Mouse (Mus musculus) left cerebral cortex, postnatal 4 days (tissue): ENCODE data around the gene Emp2. TPM values are rescaled to one million over a fixed set of nuclear protein-coding genes. Genes with fewer than 3 reads are reported as not detected.

Source experiments
- DNase-seq: peaks from one replicate; pipeline ENCODE4 v3.0.0-alpha.2; 2022
- intact Hi-C: fragments of 180-260 bp; cut with DNase I; formaldehyde crosslinking; loops from one replicate; pipeline ENCODE4 v1.15.1; 2025
- total RNA-seq, 2 experiments: library from RNA; stranded (reverse); gene quantifications; 2 replicates each; pipeline ENCODE4 v1.2.3; 2021

Emp2 gene
- total RNA-seq: 10 to 100 TPM; 19.3 TPM

DNA sequence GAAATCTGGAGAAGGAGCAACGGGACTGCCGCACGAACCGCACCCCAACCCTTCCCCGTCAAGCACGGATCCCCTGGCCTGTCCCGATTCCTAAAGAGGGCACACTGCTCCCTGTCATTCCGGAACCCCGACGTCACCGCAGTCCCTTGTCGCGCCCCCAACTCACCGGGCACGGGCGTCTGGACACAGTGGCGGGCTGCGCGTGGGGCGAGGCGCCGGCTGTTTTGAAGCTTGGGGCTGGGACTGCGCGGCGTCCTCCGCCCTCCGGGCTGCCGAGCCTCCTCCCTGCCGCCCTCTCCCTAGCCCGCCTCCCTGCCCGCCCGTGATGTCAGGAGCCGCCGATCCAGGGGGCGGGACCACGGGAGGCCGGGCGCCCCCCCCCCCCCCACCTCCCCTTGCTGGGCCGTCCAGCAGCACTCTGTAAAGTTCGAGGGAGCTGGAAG, at the start of gene Emp2:
TSS of gene Emp2 (minus strand) at position 323 of the 443 bp plus-strand sequence.
- intact Hi-C loops: no loop called here
- DNase-seq: peak; percentile 23

DNA sequence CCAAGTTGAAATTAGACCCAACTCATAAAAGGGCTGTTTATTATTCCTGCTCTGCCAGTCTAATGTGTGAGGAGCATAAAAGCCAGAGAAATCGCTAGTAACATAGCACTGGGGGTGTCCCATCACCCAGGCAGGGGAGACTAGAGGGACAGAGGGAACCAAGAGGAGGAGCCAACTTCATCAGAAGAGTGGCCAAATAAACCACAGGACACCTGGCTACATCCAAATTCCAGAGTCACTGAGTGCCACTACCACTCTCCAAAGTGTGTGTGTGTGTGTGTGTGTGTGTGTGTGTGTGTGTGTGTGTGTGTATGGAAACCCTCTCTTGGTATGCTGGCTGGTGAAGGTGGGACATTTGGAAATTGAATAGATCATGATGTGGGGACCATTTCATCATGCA, 49.3 kb upstream of the Emp2 start:
- peak; percentile 30 for DNase-seq
- intact Hi-C loops: no loop called here

DNA sequence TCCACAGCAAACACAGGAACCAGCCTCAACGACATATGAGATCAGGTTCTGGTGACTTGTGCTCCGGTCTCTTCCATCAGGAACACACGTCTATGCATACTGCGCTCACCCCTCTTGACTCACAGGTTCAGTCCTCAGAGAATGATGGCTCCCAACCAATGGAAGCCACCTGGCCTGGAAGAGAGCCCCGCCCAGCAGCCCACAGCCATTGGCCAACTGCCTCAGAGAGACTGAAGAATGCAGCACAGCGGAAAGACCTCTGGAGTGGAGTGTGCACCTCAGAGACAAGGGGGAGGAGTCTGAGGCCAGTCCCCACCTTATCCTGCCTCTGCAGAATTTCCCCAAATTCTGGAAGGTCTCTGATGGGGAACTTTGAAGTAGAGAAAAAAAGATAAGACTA, 45.5 kb upstream of the Emp2 start:
- intact Hi-C loops: no loop called here
- no peak for DNase-seq

DNA sequence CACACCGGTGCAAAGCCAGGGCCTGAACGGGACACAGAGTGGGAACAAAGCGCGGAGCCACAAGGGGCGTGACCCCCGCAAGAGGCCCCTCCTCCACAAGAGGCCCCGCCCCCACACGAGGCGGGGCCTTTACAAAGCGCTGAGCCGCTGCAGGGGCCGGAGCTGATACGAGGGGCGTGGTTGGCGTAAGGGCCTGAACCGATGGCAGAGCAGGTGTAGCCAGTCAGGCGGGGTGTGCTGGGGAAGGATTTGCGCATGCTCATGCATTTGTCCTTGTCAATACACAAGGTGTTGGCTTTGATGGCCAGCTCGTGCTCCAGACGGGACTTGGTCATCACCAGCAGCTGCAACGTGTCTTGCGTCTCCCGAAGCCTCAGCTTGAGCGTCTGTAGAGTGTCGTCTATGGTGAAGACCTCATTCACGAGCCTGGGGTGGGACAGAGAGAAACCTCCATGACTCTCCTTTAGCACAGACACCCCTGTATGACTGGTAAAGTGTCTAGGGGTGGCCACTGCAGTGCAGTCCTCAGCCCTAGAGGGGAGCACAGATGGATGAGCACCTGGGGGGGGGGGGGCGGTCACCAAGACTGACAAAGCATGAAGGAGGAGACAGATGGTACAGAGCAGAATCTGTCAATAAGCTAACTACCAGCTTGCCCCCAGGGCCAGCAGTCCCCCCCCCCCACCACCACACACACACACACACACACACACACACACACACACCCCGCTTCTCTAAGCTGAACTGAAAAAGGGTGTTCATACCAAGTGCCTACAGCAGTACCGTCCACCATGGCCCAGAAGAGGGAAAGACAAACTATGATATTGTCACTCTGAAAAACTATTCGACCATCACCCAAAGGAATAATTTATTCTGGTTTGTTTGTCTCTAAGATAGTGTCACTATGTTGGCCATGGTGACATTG, 44.5 kb upstream of the Emp2 start:
- intact Hi-C loops: no loop called here
- DNase-seq: peak; percentile 65

DNA sequence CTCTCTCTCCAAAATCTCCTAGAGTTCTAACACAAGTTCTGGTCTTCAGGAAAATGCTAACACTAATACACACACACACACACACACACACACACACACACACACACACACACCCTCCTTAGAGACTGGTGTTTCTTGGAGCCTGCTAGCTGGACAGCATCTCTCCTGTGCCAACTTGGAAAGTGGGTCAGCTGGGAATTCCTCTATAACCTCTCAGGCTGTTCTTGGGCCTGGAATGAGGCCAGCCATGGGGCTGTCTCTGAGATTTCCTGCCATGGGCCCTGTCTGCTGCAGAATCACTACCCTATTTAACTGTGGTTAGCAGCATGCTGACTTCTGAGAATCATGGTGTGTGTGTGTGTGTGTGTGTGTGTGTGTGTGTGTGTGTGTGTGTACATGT, 41.2 kb upstream of the Emp2 start:
- intact Hi-C loops: no loop called here
- peak; percentile 77 for DNase-seq

DNA sequence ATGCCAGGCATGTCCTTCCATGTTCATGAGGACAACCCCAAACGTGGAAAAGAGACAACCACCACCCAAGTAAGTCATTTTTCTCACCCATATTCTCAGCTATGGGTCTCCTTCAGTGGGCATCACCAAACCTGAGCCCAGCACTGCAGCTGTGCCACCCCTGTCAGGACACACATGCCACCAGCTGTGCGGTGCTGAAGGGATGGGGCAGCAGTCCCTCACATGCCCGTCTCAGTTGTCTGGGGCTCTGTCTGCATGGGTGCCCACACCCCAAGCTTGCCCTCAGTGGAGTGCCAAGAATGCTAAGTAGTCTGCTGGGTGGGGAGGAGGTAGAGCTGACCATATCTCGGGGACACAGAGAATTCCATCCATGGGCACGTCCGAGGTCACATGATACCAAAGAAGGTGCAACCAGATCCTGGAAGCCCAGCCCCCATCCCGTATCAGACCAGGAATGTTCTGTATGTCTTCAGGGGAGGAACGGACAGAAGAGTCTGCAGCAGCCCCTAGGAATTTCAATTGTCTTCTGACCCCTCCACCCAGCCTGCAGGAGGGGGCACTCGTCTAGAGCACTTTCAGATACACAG, 37.4 kb upstream of the Emp2 start:
- no peak for DNase-seq
- intact Hi-C loops: no loop called here

DNA sequence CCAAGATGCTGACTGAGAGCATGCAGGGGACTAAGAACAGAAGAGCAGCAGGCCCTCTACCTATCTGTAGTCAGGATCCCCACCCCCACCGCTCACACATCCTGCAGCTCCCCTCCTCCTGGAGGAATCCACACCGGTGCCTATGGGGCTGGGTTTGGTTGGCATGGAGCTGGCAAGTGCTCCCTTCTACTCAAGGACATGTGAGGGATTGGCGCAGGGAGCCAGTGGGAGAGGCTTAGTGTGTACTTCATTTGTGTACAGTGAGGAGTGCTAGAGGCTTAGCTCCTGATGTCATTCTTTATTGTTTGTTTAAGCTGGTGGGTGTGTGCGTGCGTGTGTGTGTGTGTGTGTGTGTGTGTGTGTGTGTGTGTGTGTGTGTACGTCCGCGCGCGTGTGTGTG, 36.1 kb upstream of the Emp2 start:
- DNase-seq: no peak
- intact Hi-C loops: no loop called here

DNA sequence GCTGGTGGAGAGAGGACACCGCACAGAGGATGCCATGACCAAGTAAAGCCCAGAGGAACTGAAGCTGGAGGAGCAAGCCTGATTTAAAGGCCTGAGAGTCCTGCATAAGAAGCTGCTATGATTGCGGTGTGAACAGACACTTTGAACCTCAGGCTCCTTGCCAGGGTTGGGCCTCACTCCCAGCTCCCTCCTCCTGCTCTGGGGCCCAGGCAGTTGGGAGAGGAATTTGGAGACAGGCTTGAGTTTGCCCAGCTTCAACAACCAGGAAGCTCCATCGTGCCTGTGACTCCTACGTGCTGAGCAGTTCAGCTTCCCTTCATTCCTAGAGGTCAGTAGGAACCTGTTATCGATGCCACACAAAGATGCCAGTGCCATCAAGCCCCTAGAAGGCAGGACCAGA, 35.7 kb upstream of the Emp2 start:
- peak; percentile 37 for DNase-seq
- intact Hi-C loops: no loop called here

DNA sequence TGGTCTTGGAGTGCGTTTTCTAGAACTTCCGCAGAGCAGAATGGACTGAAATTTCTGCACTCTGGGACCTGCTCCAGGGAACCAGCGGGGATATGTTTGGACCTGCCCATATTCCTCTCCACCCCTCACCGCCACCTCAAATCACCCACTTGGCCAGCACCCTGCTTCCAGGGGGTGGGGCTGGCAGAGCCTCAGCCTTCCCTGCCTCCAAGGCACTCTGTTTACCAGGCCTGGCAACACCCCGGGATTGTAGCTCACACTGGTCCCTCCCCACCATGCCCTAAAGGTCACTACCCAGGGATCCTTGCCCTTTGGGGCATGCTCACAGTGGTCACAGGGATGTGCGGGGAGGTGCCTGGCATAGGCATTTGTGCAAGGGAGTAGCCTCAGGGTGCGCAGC, 33.8 kb upstream of the Emp2 start:
- DNase-seq: peak; percentile 18

DNA sequence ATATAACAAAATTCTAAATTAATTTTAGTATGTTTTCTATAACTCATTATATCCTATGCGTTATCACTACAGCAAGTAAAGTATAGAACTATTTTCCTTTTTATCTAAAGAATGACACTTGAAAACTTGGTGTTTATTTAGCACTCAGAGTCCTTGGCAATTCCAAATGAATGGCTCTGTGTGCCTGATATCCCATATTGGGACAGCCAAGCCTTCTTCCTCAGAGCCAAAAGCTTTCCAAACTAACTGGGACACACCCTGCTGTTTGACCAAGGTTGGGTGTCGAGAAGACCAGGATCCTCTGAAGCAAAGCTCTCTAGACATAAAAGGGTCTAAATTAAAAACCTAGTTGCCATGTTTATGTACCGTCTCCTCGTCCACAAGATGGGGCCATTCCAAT, 27.3 kb upstream of the Emp2 start:
- intact Hi-C loops: no loop called here
- no peak for DNase-seq

More for the DNA sequence above, 33.8 kb upstream of the Emp2 start:
- intact Hi-C loops: no loop called here

DNA sequence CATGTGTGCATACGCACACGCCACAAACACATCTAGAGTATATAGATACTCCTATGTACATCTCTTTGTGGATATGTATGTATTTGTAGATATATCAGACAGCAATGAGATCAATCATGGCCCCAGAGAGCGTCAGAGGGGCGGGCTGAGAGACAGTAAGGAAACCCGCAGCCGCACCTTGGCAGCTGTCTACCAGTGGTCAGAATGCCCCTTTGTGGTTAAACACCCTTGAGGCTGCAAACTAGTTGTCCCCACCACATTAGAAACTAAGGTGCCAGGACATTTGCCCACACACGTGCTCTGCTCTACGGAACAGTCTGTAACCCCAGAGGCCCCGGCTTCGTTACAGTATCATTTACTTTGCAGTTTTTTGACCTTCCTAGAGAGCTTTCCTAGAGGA, 26.2 kb upstream of the Emp2 start:
- intact Hi-C loops: no loop called here
- DNase-seq: no peak

DNA sequence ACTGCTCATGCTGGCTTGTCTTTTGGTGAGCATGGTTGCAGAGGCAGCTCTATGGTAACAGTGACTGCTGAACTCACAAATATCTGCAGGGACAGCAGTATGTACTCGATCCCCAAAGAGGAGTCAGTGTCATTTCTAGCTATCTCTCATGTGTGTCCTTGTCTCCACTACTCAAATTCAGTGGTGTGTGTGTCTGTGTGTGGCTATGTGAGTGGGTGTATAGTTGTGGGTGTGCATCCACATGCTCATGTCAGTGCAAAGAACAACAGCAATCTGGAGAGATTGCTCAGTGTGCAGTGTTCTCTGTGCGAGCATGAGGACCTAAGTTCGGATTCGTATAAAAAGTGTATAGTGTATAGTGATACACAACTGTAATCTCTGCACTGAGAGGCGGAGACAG, 24.8 kb upstream of the Emp2 start:
- no peak for DNase-seq
- intact Hi-C loops: no loop called here

DNA sequence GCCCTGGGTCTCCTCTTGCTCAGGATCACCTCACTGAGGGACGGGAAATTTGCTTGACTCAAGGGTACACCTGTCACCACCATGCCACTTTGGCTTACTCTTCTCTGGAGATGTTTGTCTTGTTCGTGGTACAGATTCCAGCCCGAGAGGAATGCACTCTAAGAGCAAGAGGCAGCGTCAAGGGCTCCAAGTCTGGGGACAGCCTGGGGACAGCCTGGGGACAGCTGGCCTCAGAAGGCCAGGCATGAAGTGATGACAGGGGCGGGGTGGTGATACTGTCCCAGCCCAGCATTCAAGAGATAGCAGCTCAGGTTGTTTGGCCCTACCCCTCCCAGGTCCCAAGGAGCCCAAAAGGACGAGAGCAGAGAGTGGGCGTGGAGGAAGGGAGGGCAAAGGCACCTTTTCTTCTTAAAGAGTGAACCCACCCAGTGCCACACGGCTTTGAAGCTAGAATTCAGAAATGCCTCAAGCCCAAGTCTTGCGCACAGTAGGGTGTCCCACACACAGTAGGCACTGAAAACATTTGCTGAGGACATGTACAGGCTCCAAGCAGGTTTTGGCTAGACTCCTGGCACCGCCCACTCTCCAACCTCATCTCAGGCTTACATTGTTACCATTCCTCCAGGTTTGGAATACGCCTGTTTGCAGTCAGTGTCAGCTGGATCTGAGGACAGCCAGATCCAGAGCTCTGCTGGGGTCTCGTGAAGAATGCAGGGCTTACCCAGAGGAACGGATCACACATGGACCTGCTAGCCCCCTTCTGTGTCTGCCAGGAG, 23.8 kb upstream of the Emp2 start:
- DNase-seq: no peak
- intact Hi-C loops: no loop called here

DNA sequence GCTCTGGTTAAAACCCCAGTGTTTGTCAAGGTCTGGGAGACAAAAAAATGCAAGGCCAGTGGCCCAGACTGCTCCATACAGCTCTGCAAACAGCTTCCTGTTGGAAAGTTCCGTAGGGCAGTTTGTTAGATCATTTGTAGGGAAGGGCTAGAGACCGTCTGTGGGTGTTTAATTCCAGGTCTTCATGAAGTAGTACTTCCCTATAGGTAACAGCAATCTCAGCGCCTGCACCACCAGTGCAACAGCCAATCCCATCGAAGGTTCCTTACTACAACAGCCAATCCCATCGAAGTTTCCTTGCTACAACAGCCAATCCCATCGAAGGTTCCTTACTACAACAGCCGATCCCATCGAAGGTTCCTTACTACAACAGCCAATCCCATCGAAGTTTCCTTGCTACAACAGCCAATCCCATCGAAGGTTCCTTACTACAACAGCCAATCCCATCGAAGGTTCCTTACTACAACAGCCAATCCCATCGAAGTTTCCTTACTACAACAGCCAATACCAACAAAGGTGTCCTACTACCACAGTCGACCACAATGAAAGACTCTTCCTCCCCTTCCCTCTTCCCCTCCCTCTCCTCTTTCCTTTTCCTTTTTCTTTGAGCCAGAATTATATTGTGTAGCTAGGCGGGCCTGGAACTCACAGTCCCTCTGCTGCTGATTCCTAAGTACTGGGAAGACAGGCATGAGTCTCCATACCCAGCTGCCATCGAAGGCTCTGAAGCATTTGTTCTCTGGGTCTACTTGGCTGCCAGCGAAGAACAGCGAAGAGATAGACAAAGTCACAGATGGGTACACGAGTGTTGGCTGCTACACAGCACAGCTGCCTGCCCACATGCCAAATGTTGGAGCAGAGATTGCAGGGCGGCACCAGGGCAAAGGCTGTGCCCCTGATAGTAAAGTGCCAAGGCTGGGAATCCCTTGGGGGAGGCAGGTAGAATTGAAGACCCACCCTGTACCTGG, 23.0 kb upstream of the Emp2 start:
- intact Hi-C loops: no loop called here
- no peak for DNase-seq

DNA sequence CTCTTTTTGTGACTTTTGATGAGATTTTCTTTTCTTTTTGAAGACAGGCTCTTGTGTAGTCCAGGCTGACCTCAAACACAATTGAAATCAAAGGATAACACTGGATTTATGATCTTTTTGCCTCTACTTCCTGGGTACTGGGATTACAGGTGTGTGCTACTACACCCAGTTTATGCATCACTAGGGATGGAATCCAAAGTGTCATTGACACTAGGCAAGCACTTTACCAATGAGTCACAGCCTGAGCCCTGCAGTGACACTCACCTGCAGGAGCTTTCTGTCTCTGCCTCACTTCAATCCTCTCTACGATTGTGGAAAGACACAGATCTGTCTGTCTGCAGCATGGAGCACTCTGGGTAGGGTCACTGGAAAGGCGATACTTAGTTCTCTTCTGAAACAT, 22.2 kb upstream of the Emp2 start:
- DNase-seq: no peak
- intact Hi-C loops: no loop called here

DNA sequence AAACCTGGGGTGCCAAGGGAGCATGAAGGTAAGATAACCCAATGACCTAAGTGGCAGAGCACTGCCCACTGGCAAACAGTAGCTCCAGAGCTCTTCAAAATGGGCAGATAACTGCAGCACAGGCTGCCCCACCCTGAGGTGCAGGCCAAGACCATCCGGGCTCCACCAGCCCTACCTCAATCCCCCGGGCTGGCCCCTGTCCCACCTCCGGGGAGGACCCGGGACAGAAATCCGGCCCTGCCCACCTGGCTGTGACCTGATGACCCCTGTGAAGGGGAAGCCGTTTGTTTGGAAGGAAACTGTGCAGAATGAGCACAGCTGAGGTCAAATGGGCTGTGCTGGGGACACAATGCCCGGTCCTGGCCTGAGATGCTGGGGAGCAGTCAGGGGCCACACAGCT, 19.0 kb upstream of the Emp2 start:
- DNase-seq: no peak
- intact Hi-C loops: no loop called here

DNA sequence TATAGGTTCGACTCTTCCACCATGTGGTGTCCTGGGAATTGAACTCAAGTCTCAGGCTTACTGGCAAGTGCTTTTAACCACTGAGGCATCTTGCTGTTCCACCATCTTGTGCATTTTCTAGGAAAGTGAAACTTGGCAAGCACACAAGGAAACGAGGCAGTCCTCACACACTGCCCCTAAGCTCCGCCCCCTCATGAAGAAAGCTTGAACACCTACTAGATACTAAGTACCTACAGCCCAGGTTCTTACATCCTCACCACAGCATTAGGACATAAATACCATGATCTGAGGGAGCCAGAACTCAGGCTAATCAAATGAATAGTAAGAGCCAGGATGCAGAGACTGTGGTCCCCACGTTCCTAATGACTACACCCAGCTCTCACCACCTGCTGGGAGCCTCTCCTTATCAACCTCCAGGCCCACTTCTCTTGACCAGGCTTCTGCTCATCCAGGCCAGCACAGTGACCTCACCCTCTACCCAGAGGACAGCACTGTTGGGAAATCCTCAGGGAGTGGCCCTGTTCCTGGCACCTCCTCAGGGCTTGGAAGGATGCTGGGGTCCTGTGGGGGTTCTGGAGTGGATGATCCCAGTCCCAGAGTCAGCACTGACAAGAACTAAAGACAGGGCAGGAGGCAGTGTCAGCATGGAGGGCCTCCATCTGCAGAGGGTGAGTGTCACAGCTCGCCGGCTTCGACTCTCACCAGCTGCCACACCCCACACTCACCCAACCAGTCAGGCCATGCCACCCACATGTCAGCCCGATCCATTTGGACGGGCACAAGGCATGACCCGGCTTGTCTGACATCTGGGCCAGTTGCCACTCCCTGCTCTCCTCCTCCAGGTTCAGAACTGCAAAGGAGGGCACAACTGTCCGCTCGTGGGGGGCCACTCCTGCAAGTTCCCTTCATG, 17.1 kb upstream of the Emp2 start:
- intact Hi-C loops: no loop called here
- no peak for DNase-seq

DNA sequence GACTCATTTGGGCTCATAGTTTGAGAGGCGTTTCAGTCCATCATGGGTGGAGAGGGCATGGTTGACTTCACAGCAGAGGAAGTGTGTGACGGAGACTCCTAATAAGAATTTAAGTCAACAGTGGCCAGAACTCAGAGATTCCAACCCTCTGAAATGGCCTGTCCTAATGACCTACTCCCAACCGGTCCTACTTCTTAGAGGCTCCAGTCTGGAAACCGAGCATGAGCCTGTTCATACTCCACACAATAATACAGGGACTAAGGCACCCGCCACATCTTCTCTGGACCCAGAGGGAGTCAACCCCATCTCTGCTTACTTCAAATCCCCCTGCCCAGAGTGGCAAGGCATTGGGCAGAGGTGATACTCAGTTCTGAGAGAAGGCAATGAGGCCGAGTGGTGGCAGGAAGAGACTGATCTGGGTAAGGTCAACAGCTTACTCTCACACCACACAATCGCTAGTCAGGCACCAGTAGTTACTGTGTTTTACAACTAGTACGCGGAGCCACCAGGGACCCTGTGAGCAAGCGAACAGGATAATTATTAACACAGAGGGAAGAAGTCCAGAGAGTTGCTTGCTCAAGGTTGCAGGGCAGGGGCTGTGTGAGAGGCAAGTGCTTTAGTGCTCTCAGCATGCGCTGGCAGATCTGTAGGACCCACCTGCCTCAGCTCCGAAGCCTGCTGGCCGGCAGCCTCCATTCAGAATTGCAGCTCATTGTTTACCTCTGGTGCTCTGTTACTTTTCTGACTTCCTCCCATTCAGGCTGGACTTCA, 14.0 kb upstream of the Emp2 start:
- intact Hi-C loops: no loop called here
- peak; percentile 19 for DNase-seq
